Mouse (Mus musculus): ENCODE results near the gene Ptpn5. TPM values are rescaled to one million over a fixed set of nuclear protein-coding genes. Genes with fewer than 3 reads are reported as not detected.

Gene Ptpn5
- polyA plus RNA-seq, 1 experiment from 2014 or later, result 0.69 TPM

DNA sequence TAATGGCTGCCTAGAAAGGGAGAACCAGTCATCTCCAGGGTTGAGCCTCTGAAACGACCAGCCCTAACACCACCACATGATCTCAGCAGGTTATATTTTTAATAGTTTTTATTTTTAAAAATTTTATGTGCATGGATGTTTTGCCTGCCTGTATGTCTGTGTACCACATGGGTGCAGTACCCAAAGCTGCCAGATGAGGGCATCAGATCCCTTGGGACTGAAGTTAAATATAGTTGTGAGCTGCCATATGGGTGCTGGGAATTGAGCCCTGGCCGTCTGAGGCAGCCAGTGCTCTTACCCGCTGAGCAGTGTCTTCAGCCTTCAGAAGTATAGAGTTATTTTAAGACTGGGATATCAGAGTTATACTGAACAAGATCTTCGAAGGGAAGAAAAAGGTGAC lies 21.9 kb upstream of the Ptpn5 start:
- no peaks in the 10 kb centered on the region for H3K4me1 ChIP-seq (replicated peaks; ENCODE audit: control insufficient read depth, insufficient read depth, low read length)
- no peak overlapping the region for H3K9ac ChIP-seq (ENCODE audit: low read depth, low read length)
- H3K9me3 ChIP-seq (ENCODE audit: control insufficient read depth), result no peaks in the 10 kb centered on the region
- TF ChIP-seq CTCF (IDR thresholded peaks at IDR 0.05; ENCODE audit: low read depth), result peak; percentile 40
- 90% methylated on average over 4 of the region's 4 CpGs for WGBS
- no peak overlapping the region for H3K4me3 ChIP-seq (ENCODE audit: low read depth, low read length)
- H3K27me3 ChIP-seq (replicated peaks; ENCODE audit: control insufficient read depth, insufficient read depth, low read length), result no peaks in the 10 kb centered on the region
- no peaks in the 10 kb centered on the region for H3K36me3 ChIP-seq (ENCODE audit: control insufficient read depth, insufficient read depth)
- no peak for ATAC-seq
- no peak overlapping the region for H3K27ac ChIP-seq (ENCODE audit: low read depth, low read length)
- H3K4me2 ChIP-seq (replicated peaks; ENCODE audit: low read depth), result no peak overlapping the region

DNA sequence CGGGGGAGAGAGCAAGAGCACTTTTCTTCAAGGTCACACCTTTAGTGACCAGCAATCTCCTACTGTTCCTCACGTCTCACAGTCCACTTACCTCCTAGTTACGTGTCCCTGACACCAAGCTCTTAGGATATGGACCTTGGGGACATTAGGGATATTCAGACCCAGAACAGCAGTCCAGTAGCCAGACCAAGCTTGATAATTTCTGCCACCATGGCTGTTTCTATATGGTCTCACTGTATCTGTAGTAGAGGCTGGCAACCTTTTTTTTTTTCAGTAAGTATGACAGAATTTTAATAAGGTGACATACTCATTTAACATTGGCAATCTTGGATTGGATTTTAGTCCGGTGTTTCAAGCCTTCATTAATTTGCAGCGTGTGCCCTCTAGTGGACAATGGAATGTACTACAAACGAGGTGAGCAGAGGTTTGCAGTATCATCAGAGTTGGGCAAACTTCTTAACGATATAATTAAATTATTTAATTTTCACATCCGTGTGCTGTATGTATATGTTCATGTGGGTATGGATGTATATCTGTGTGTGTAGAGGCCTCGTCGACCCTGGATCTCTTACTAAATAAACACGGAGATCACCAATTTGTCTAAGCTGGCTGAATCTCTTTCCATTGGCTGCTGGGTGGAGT lies 17.1 kb upstream of the Ptpn5 start:
- H3K9ac ChIP-seq (ENCODE audit: low read depth, low read length), result no peak overlapping the region
- H3K27me3 ChIP-seq (replicated peaks; ENCODE audit: control insufficient read depth, insufficient read depth, low read length), result no peaks in the 10 kb centered on the region
- H3K4me3 ChIP-seq (ENCODE audit: low read depth, low read length), result no peak overlapping the region
- no peak overlapping the region for H3K27ac ChIP-seq (ENCODE audit: low read depth, low read length)
- no peaks in the 10 kb centered on the region for H3K4me1 ChIP-seq (replicated peaks; ENCODE audit: control insufficient read depth, insufficient read depth, low read length)
- no peaks in the 10 kb centered on the region for H3K36me3 ChIP-seq (ENCODE audit: control insufficient read depth, insufficient read depth)
- no peak overlapping the region for H3K4me2 ChIP-seq (replicated peaks; ENCODE audit: low read depth)
- 0 out of 2 replicates have a peak, but pooled peaks have one; percentile 22 for ATAC-seq
- no peaks in the 10 kb centered on the region for H3K9me3 ChIP-seq (ENCODE audit: control insufficient read depth)
- WGBS, result 15% methylated on average over 11 of the region's 11 CpGs
- peak; percentile 88 for TF ChIP-seq CTCF (IDR thresholded peaks at IDR 0.05; ENCODE audit: low read depth)

DNA sequence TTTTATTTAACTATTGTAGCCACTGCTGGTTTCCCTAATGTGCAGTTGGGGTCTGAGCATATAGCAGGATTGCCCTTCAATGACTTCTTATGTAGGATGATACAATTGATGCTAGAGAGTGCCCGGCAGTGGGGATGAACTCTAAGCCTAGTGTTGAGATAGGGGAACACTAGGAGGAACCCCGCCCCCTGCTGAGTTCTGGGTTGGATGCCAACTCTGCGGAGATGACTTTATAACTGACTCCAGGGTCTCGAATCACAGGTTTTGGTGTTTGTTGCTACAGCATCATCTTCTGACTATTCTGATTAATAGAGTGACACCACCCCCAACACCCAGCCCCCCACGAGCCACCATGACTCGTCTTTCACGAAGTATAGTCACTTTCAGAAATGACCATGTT lies 14.8 kb upstream of the Ptpn5 start:
- Histone ChIP-seq H3K27me3 (replicated peaks; ENCODE audit: control insufficient read depth, insufficient read depth, low read length) (no peaks in the 10 kb centered on the region), H3K9me3 (ENCODE audit: control insufficient read depth) (no peaks in the 10 kb centered on the region), H3K27ac (ENCODE audit: low read depth, low read length) (no peak overlapping the region), H3K4me3 (ENCODE audit: low read depth, low read length) (no peak overlapping the region), H3K9ac (ENCODE audit: low read depth, low read length) (no peak overlapping the region), H3K4me1 (replicated peaks; ENCODE audit: control insufficient read depth, insufficient read depth, low read length) (no peaks in the 10 kb centered on the region), H3K4me2 (replicated peaks; ENCODE audit: low read depth) (no peak overlapping the region), H3K36me3 (ENCODE audit: control insufficient read depth, insufficient read depth) (no peaks in the 10 kb centered on the region)
- no peak for ATAC-seq
- 80% methylated on average over 7 of the region's 7 CpGs for WGBS
- no peak for TF ChIP-seq CTCF (IDR thresholded peaks at IDR 0.05; ENCODE audit: low read depth)

- Histone ChIP-seq H3K27me3 (replicated peaks; ENCODE audit: control insufficient read depth, insufficient read depth, low read length) (no peaks in the 10 kb centered on the region), H3K4me1 (replicated peaks; ENCODE audit: control insufficient read depth, insufficient read depth, low read length) (no peaks in the 10 kb centered on the region), H3K4me3 (ENCODE audit: low read depth, low read length) (no peak overlapping the region), H3K9ac (ENCODE audit: low read depth, low read length) (no peak overlapping the region), H3K4me2 (replicated peaks; ENCODE audit: low read depth) (no peak overlapping the region), H3K36me3 (ENCODE audit: control insufficient read depth, insufficient read depth) (no peaks in the 10 kb centered on the region), H3K9me3 (ENCODE audit: control insufficient read depth) (no peaks in the 10 kb centered on the region), H3K27ac (ENCODE audit: low read depth, low read length) (no peak overlapping the region)
- WGBS, result 49% methylated on average over 12 of the region's 12 CpGs
- TF ChIP-seq CTCF (IDR thresholded peaks at IDR 0.05; ENCODE audit: low read depth), result peak; percentile 65
- ATAC-seq, result no peak
These were observed 12.7 kb upstream of the Ptpn5 start for GRCm38 (mm10) chr7:47146034-47146812.

DNA sequence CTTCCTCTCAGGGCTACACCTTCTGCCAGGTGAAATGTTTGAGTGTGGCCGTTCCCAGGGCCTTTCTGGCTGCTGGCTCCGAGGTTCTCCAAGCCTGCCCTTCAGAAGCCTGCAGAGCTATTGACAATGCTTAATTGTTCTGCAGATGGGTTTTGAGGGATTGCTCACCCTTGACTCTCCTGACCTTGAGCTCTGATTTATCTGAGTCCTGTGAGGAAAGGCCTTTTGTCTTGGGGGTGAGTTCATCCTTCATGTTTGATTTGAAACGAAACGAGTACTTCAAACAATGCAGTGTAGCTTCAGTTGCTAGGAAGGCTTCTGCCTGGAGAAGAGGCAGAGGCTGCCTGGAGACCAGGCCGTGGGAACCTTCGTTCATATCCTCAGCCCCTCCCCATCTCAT lies 10.8 kb upstream of the Ptpn5 start:
- no peak for ATAC-seq
- Histone ChIP-seq H3K4me1 (replicated peaks; ENCODE audit: control insufficient read depth, insufficient read depth, low read length) (no peaks in the 10 kb centered on the region), H3K4me2 (replicated peaks; ENCODE audit: low read depth) (no peak overlapping the region), H3K4me3 (ENCODE audit: low read depth, low read length) (no peak overlapping the region), H3K36me3 (ENCODE audit: control insufficient read depth, insufficient read depth) (no peaks in the 10 kb centered on the region), H3K27me3 (replicated peaks; ENCODE audit: control insufficient read depth, insufficient read depth, low read length) (no peaks in the 10 kb centered on the region), H3K9me3 (ENCODE audit: control insufficient read depth) (no peaks in the 10 kb centered on the region), H3K27ac (ENCODE audit: low read depth, low read length) (no peak overlapping the region), H3K9ac (ENCODE audit: low read depth, low read length) (no peak overlapping the region)
- WGBS, result 15% methylated on average over 6 of the region's 6 CpGs
- TF ChIP-seq CTCF (IDR thresholded peaks at IDR 0.05; ENCODE audit: low read depth), result no peak

GRCm38 (mm10) chr7:47139823-47140325 lies 6.4 kb upstream of the Ptpn5 start:
- ATAC-seq, result no peak
- Histone ChIP-seq H3K4me3 (ENCODE audit: low read depth, low read length) (no peak overlapping the region), H3K9ac (ENCODE audit: low read depth, low read length) (no peak overlapping the region), H3K9me3 (ENCODE audit: control insufficient read depth) (no peaks in the 10 kb centered on the region), H3K27me3 (replicated peaks; ENCODE audit: control insufficient read depth, insufficient read depth, low read length) (no peaks in the 10 kb centered on the region), H3K4me2 (replicated peaks; ENCODE audit: low read depth) (no peak overlapping the region), H3K36me3 (ENCODE audit: control insufficient read depth, insufficient read depth) (no peaks in the 10 kb centered on the region), H3K27ac (ENCODE audit: low read depth, low read length) (no peak overlapping the region), H3K4me1 (replicated peaks; ENCODE audit: control insufficient read depth, insufficient read depth, low read length) (no peaks in the 10 kb centered on the region)
- TF ChIP-seq CTCF (IDR thresholded peaks at IDR 0.05; ENCODE audit: low read depth), result no peak
- WGBS, result 66% methylated on average over 8 of the region's 8 CpGs

Measured in intestine, postnatal 0 days (tissue).